Mouse (Mus musculus): Measurements from ENCODE around the gene Gm21103.
"Not testable (repeated sequence)": the region's sequence is repeated elsewhere in the genome, so short reads cannot be mapped to it uniquely, and the experiment has no call there.

DNA sequence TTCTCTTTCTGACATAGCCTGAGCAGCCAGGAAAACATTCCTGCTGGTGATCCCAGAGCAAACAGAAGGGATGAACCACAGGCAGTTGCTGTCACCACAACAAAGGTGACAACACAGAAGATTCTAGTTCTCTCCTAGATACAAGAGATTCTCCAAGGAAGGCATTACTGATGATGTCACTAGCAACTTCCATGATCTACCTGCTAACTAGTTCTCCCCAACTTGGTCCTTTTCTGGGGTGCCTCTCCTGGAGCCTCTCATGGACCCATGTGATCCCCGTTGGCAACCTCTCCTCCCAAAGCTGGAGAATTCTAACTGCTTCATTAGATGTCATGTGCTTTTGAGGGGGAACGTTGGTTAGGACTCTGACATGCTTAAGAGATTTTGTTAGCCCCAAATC is at the start of gene Gm21103:
- TF ChIP-seq CTCF (IDR thresholded peaks at IDR 0.05); EP300 (IDR thresholded peaks at IDR 0.05; ENCODE audit: insufficient read depth, low read depth, low read length): not testable (repeated sequence)

All from heart, adult 2 months (tissue).